Mouse (Mus musculus): ENCODE measurements around the gene Lrrc56.

DNA sequence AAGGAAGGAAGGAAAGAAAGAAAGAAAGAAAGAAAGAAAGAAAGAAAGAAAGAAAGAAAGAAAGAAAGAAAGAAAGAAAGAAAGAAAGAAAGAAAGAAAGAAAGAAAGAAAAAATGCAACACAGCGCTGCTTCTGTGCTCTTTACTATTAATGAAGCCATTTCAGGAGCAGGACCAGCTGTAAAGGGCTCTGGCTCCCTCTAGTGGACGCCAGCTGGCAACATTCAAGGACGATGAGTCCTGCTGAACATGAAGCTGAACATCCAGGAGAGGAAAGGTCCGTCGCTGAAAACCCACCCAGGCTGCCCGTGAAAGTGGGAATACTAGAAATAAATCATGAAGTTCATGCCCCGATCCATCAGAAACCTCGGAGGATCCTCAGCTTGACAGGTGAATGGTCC is 17.8 kb upstream of the Lrrc56 start:
- TF ChIP-seq EP300 (optimal IDR thresholded peaks at IDR 0.05) (no peak), CTCF (IDR thresholded peaks at IDR 0.05; ENCODE audit: low read depth) (peak; percentile 97)
